Mouse (Mus musculus): ENCODE results near the gene Xdh. TPM values are rescaled to one million over a fixed set of nuclear protein-coding genes. Genes with fewer than 3 reads are reported as not detected.

Xdh gene
- polyA plus RNA-seq, 1 experiment from 2014 or later = 1.9 TPM

- no peaks in the 10 kb centered on the region for H3K27me3 ChIP-seq (ENCODE audit: insufficient read depth, low read length)
- ATAC-seq (replicated peaks; ENCODE audit: low FRiP score, low read depth) = no peak
- no peak for DNase-seq (ENCODE audit: low spot score)
- no peak overlapping the region for H3K4me2 ChIP-seq (ENCODE audit: low read length)
- no peaks in the 10 kb centered on the region for H3K36me3 ChIP-seq (ENCODE audit: insufficient read depth, low read length)
- no peaks in the 10 kb centered on the region for H3K4me1 ChIP-seq (replicated peaks; ENCODE audit: insufficient read depth, low read length)
- no peak overlapping the region for H3K9ac ChIP-seq (ENCODE audit: low read depth, low read length)
- H3K9me3 ChIP-seq (replicated peaks; ENCODE audit: low read length) = no peaks in the 10 kb centered on the region
- WGBS = 81% methylated on average over 4 of the region's 4 CpGs
- no peak overlapping the region for H3K27ac ChIP-seq
- TF ChIP-seq CTCF (IDR thresholded peaks at IDR 0.05; ENCODE audit: low read depth) = no peak
- no peak overlapping the region for H3K4me3 ChIP-seq (replicated peaks; ENCODE audit: low read depth, low read length)
Observed at GRCm38 (mm10) chr17:73893822-73894221, 56.2 kb downstream of the Xdh start.

GRCm38 (mm10) chr17:73893207-73893606, 56.8 kb downstream of the Xdh start:
- no peak for TF ChIP-seq CTCF (IDR thresholded peaks at IDR 0.05; ENCODE audit: low read depth)
- 70% methylated on average over 10 of the region's 10 CpGs for WGBS
- DNase-seq (ENCODE audit: low spot score) = no peak

GRCm38 (mm10) chr17:73891590-73891989, 58.4 kb downstream of the Xdh start:
- no peaks in the 10 kb centered on the region for H3K9me3 ChIP-seq (replicated peaks; ENCODE audit: low read length)
- ATAC-seq (replicated peaks; ENCODE audit: low FRiP score, low read depth) (no peak), DNase-seq (ENCODE audit: low spot score) (peak; percentile 42)
- H3K9ac ChIP-seq (ENCODE audit: low read depth, low read length) = no peak overlapping the region
- 88% methylated on average over 1 of the region's 1 CpGs for WGBS
- no peaks in the 10 kb centered on the region for H3K4me1 ChIP-seq (replicated peaks; ENCODE audit: insufficient read depth, low read length)
- H3K36me3 ChIP-seq (ENCODE audit: insufficient read depth, low read length) = no peaks in the 10 kb centered on the region
- H3K27me3 ChIP-seq (ENCODE audit: insufficient read depth, low read length) = no peaks in the 10 kb centered on the region
- H3K4me3 ChIP-seq (replicated peaks; ENCODE audit: low read depth, low read length) = no peak overlapping the region
- H3K4me2 ChIP-seq (ENCODE audit: low read length) = no peak overlapping the region
- TF ChIP-seq CTCF (IDR thresholded peaks at IDR 0.05; ENCODE audit: low read depth) = peak; percentile 61
- no peak overlapping the region for H3K27ac ChIP-seq

More at GRCm38 (mm10) chr17:73893207-73893606, 56.8 kb downstream of the Xdh start:
- Histone ChIP-seq H3K4me3 (replicated peaks; ENCODE audit: low read depth, low read length) (no peak overlapping the region), H3K4me2 (ENCODE audit: low read length) (no peak overlapping the region), H3K36me3 (ENCODE audit: insufficient read depth, low read length) (no peaks in the 10 kb centered on the region), H3K27ac (no peak overlapping the region), H3K9ac (ENCODE audit: low read depth, low read length) (no peak overlapping the region), H3K4me1 (replicated peaks; ENCODE audit: insufficient read depth, low read length) (no peaks in the 10 kb centered on the region), H3K27me3 (ENCODE audit: insufficient read depth, low read length) (no peaks in the 10 kb centered on the region), H3K9me3 (replicated peaks; ENCODE audit: low read length) (no peaks in the 10 kb centered on the region)
- ATAC-seq (replicated peaks; ENCODE audit: low FRiP score, low read depth) = no peak

- Histone ChIP-seq H3K4me1 (replicated peaks; ENCODE audit: insufficient read depth, low read length) (no peaks in the 10 kb centered on the region), H3K9me3 (replicated peaks; ENCODE audit: low read length) (no peaks in the 10 kb centered on the region), H3K4me3 (replicated peaks; ENCODE audit: low read depth, low read length) (no peak overlapping the region), H3K27ac (no peak overlapping the region), H3K9ac (ENCODE audit: low read depth, low read length) (no peak overlapping the region), H3K4me2 (ENCODE audit: low read length) (no peak overlapping the region), H3K27me3 (ENCODE audit: insufficient read depth, low read length) (no peaks in the 10 kb centered on the region), H3K36me3 (ENCODE audit: insufficient read depth, low read length) (no peaks in the 10 kb centered on the region)
- TF ChIP-seq CTCF (IDR thresholded peaks at IDR 0.05; ENCODE audit: low read depth) = no peak
- no peak for ATAC-seq (replicated peaks; ENCODE audit: low FRiP score, low read depth)
- DNase-seq (ENCODE audit: low spot score) = no peak
- WGBS = 85% methylated on average over 25 of the region's 25 CpGs
Observed at GRCm38 (mm10) chr17:73886071-73886785, 63.8 kb downstream of the Xdh start.

- DNase-seq (ENCODE audit: low spot score) = no peak
- ATAC-seq (replicated peaks; ENCODE audit: low FRiP score, low read depth) = no peak
- H3K9ac ChIP-seq (ENCODE audit: low read depth, low read length) = no peak overlapping the region
- H3K9me3 ChIP-seq (replicated peaks; ENCODE audit: low read length) = no peaks in the 10 kb centered on the region
- H3K36me3 ChIP-seq (ENCODE audit: insufficient read depth, low read length) = no peaks in the 10 kb centered on the region
- 78% methylated on average over 12 of the region's 12 CpGs for WGBS
- no peak overlapping the region for H3K4me3 ChIP-seq (replicated peaks; ENCODE audit: low read depth, low read length)
- H3K4me2 ChIP-seq (ENCODE audit: low read length) = no peak overlapping the region
- H3K27me3 ChIP-seq (ENCODE audit: insufficient read depth, low read length) = no peaks in the 10 kb centered on the region
- H3K4me1 ChIP-seq (replicated peaks; ENCODE audit: insufficient read depth, low read length) = no peaks in the 10 kb centered on the region
- no peak for TF ChIP-seq CTCF (IDR thresholded peaks at IDR 0.05; ENCODE audit: low read depth)
- H3K27ac ChIP-seq = no peak overlapping the region
Observed at GRCm38 (mm10) chr17:73883332-73883731, 66.7 kb downstream of the Xdh start.

- DNase-seq (ENCODE audit: low spot score) (peak; percentile 90), ATAC-seq (replicated peaks; ENCODE audit: low FRiP score, low read depth) (peak; percentile 66)
- no peaks in the 10 kb centered on the region for H3K9me3 ChIP-seq (replicated peaks; ENCODE audit: low read length)
- no peak overlapping the region for H3K9ac ChIP-seq (ENCODE audit: low read depth, low read length)
- H3K27me3 ChIP-seq (ENCODE audit: insufficient read depth, low read length) = no peaks in the 10 kb centered on the region
- H3K4me3 ChIP-seq (replicated peaks; ENCODE audit: low read depth, low read length) = no peak overlapping the region
- no peak overlapping the region for H3K27ac ChIP-seq
- no peaks in the 10 kb centered on the region for H3K36me3 ChIP-seq (ENCODE audit: insufficient read depth, low read length)
- peak; percentile 96 for TF ChIP-seq CTCF (IDR thresholded peaks at IDR 0.05; ENCODE audit: low read depth)
- H3K4me2 ChIP-seq (ENCODE audit: low read length) = no peak overlapping the region
- no peaks in the 10 kb centered on the region for H3K4me1 ChIP-seq (replicated peaks; ENCODE audit: insufficient read depth, low read length)
- 12% methylated on average over 9 of the region's 9 CpGs for WGBS
Observed at GRCm38 (mm10) chr17:73882194-73882593, 67.8 kb downstream of the Xdh start.

- no peak overlapping the region for H3K27ac ChIP-seq
- ATAC-seq (replicated peaks; ENCODE audit: low FRiP score, low read depth) (no peak), DNase-seq (ENCODE audit: low spot score) (no peak)
- no peak overlapping the region for H3K4me2 ChIP-seq (ENCODE audit: low read length)
- no peak for TF ChIP-seq CTCF (IDR thresholded peaks at IDR 0.05; ENCODE audit: low read depth)
- H3K9ac ChIP-seq (ENCODE audit: low read depth, low read length) = no peak overlapping the region
- WGBS = 49% methylated on average over 6 of the region's 6 CpGs
- no peaks in the 10 kb centered on the region for H3K9me3 ChIP-seq (replicated peaks; ENCODE audit: low read length)
- H3K36me3 ChIP-seq (ENCODE audit: insufficient read depth, low read length) = no peaks in the 10 kb centered on the region
- no peaks in the 10 kb centered on the region for H3K4me1 ChIP-seq (replicated peaks; ENCODE audit: insufficient read depth, low read length)
- no peaks in the 10 kb centered on the region for H3K27me3 ChIP-seq (ENCODE audit: insufficient read depth, low read length)
- H3K4me3 ChIP-seq (replicated peaks; ENCODE audit: low read depth, low read length) = no peak overlapping the region
Observed at GRCm38 (mm10) chr17:73881295-73881694, 68.7 kb downstream of the Xdh start.

Data from kidney, postnatal 0 days (tissue).